Mouse (Mus musculus) neutrophil, adult 5-6 weeks (primary cell): ENCODE data around the gene Prss57. TPM values are rescaled to one million over a fixed set of nuclear protein-coding genes. Genes with fewer than 3 reads are reported as not detected.
A peak's percentile ranks its signal among the peaks of the same experiment; 100 is the strongest.

ENCODE experiments used
- ATAC-seq: fragments of 151-379, 151-347 bp; 2 replicates; pipeline ENCODE4 v1.8.0; 2017; ENCODE audit warnings: mild to moderate bottlenecking, moderate TSS enrichment; ENCODE audit not compliant: insufficient number of reproducible peaks, poor library complexity, low FRiP score, severe bottlenecking; ENCODE audit errors: extremely low read depth
- total RNA-seq: library from RNA; stranded (forward); fragments of 200-1000 nt; gene quantifications from 2 replicates; pipeline ENCODE4 v1.2.3, GENCODE M21; 2017

Prss57 gene
- total RNA-seq, 1 experiment from 2014 or later: 1.2 TPM

GRCm38 (mm10) chr10:79788386-79789158, 2.2 kb downstream of the Prss57 start:
- ATAC-seq: peak; percentile 59

DNA sequence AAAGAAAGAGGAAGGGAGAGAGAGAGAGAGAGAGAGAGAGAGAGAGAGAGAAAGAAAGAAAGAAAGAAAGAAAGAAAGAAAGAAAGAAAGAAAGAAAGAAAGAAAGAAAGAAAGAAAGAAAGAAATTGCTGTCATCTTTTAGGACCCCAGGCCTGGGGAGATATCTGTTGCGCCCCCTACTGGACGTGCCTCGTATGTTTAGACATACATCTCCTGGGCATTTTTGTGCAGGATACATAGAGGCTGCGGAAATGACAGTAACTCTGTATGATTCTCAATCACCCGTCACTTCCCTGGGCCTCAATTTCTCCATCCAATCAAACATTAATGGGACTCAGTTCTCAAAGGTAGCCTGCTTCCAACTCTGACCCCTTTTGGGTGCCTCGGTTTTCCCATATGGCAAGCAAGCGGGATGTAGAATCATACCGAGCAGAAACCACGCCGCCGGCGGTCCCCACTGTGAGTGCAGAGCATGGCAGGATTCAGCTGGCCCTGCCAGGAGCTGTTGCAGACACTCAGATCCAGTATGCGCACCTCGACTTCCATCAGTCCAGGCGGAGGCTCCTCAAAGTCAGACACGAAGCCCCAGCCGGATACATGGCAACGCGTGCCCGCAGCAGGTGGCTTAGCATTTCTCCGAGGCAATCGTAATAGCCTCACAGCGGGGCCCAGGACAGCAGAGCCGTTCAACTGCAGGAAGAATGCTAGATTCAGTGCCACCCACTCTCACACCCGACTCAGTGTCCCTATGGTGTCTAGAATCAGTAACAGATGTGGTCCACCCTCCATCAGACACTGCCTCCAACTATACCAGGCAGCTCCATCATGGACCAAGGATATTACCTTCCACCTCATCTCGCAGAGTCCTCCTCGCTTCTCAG, 6.6 kb downstream of the Prss57 start:
- ATAC-seq: no peak

DNA sequence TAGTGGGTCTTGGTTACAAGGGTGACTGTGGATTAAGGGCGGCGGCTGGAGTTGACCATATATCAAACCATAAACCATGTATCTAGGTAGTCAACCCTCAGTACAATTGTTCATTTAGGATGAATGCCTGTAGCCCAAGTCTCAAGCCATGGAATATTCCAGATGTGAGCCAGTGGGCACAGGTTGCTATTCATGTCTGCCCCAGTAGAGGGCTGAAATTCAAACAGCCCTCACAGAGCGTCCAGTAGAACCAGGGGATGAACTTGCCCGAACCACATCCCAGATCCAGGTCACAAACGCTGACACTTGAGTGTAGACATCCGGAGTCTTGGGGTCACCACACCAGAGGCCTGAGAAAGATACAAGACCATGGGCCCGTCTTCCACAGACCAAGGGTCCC, 7.7 kb downstream of the Prss57 start:
- ATAC-seq: no peak

DNA sequence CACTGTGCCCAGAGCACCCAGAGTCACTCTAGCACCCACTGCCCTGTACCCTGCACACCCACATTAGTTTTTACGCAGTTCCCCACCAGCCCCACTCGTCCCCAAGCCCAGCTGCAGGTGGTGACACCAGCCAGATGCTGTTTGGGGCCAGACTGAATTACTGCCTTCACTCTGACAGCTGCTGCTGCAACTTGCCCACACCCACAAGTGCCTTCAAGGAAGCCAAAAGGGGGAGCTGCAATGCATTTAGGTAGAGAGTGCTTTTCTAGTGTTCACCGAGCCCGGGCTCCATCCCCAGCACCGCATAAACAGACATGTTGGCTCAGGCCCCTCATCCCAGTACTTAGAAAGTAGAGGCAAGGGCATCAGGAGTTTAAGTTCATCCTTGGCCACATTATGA, 8.8 kb downstream of the Prss57 start:
- no peak for ATAC-seq

DNA sequence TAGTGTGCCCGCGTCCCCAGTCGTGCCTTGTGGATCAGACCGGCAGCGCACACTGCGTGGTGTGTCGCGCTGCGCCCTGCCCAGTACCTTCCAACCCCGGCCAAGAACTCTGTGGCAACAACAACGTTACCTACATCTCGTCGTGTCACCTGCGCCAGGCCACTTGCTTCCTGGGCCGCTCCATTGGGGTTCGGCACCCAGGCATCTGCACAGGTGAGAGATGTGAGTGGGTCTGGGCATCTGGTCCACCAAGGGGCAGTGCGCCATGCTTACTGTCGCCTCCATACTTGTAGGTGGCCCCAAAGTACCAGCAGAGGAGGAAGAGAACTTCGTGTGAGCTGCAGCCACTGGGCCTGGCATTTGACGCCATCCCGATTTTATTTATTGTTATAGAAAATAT, 9.6 kb downstream of the Prss57 start:
- ATAC-seq: no peak

- ATAC-seq: no peak
These were observed 10.1 kb downstream of the Prss57 start for GRCm38 (mm10) chr10:79780664-79781015.

GRCm38 (mm10) chr10:79779784-79780663, 10.7 kb downstream of the Prss57 start:
- ATAC-seq: peak; percentile 81

DNA sequence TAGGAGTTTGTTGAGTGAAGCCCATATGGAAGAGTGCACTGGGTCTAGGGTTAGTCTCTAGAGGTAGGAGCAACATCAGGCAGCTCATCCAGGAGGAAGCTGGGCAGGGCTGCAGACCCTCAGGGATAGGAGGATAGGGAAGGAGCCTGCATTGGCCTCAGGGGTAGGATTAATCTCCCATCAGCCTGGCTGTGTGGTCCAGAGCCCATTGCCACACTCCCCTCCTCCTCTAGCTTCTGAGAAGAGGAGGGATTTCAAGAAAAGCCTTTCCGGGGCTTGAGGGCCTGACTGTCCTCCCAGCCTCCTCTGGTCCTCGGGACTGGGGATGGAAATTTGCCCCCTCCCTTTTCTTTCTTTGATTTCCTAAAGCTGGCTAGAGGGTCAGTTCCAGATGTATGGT, 11.6 kb downstream of the Prss57 start:
- ATAC-seq: no peak

DNA sequence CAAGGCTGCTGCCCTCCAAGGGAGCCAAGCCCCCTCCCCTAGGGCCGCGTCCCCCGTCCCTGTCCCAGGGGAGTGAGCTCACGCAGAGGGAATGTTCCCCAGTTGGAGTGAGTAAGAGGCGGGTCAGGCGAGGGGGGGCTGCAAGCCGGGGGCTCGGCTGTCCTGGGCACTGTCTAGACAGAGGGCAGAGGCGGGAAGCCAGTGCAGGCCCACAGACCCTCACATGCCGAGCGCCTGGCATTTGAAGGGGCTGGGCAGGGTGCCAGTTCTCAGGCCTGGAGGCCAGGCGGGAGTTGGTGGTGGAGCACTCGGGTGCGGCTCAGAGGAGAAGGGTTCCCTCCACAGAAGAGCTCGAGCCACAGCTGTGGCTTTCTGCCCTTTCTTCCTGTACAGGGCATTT, 12.8 kb downstream of the Prss57 start:
- ATAC-seq: no peak

DNA sequence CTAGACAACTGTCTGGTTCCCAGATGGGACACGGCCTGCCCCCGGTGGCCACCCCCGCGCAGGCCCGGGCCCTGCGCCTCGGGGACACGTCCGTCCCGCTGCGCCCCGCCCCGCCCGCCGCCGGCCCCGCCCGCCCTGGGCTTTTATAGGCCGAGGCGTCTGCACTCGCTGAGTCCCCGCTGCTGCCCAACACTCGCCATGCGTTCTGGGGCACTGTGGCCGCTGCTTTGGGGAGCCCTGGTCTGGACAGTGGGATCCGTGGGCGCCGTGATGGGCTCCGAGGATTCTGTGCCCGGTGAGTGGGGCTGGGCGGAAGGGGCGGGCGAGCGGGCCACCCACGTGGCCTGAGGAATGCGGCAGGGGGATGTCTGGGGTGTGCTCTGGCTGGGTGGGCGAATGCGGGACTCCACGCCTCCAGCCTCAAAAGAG, 13.6 kb downstream of the Prss57 start, which contains the start of gene Fstl3:
TSS of gene Fstl3 (plus strand) at position 170 of the 429 bp plus-strand sequence.
- ATAC-seq: no peak

DNA sequence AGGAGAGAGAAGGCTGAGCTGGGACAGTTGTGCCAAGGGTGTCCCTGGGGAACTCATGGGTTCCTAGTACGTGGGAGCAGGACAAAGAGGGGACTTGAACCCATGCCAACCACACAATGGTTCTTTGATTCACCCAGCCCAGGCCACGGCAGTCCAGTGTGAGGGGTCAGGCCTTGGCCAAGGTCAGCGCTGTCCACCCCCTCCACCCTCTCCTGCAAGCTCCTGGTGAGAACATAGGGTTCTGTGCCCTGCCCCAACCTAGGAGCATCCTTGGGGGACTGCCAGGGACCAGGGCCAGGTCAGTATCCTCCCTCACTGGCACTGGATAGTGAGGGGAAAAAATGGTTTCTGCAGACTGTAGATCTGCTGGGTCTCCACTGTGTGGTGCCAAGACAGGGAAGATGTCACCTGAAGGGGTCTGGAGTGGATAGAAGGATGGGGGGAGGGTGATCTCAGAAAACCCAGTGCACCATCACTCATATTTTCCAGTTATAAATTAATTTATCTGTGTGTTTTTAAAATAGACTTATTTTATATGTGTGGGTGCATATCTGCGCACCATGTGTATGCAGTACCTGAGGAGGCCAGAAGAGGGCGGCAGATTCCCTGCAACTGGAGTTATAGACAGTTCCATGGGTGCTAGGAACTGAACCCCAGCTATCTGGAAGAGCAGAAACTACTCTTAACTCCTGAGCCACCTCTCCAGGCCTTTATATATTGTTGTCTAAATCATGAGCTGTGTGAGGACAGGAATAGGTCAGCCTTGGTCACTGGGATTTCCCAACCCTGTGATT, 16.1 kb downstream of the Prss57 start:
- ATAC-seq: no peak

GRCm38 (mm10) chr10:79773208-79773607, 17.6 kb downstream of the Prss57 start:
- ATAC-seq: no peak

DNA sequence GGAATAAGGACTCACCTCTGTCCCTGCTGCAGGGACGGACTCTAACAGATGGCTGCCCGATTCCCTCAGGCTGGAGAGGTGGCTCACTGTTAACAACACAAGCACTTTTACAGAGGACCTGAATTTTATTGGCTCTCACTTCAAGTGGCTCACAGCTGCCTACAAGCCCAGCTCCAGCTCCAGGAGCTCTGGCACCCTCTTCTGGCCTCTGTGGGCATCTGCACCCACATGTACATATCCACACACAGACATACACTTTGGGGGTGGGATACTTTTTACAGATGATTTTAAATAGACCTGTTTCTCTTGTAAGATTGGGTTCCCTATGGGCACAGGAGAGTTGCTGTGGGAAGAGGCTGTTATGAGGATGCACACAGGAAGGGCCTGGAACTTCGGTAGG, 18.4 kb downstream of the Prss57 start:
- ATAC-seq: no peak

- no peak for ATAC-seq
These were observed 21.4 kb downstream of the Prss57 start for GRCm38 (mm10) chr10:79769329-79769728.

GRCm38 (mm10) chr10:79768400-79768799, 22.4 kb downstream of the Prss57 start:
- peak; percentile 23; the same call in 1 of the 2 replicates for ATAC-seq

DNA sequence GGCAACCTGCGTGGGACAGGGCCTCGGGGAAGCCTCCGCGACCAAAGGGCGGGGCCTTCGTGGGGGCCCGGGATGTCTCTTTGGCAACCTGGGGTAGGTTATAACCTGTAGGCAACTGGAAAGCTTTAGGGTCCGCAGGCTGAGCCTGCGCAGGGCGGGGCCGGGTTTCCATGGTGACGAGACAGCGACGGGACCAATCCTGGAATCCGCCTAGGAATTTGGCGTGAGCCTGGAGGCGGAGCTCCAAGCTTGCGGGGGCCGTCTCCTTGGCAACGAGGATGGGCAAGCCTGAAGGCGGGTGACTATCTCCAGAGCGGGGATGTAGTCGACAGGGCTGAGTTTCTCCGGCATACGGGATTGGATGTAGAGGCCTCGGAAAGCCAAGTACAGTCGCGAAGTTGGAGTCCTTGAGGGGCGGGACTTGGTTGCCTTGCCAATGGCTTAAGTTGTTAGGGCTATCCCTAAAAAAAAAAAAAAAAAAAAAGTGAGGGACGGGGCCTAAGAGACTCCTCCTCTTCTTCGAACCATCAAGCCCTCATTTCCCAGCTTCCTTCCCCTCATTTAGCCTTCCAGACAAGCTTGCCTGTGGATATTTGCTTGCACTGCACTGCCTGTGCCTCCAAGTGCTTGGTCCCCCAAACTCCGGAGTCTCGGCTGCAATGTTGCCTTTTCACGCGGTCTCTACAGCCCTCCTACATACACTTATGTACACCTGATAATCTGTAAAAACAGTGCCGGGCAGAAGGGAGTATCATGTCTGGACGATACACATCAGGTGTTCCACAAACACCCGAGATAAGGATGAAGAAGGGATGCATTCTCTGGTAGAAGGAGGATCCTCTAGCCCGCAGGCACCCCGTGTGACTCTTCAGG, 23.2 kb downstream of the Prss57 start:
- ATAC-seq: no peak

DNA sequence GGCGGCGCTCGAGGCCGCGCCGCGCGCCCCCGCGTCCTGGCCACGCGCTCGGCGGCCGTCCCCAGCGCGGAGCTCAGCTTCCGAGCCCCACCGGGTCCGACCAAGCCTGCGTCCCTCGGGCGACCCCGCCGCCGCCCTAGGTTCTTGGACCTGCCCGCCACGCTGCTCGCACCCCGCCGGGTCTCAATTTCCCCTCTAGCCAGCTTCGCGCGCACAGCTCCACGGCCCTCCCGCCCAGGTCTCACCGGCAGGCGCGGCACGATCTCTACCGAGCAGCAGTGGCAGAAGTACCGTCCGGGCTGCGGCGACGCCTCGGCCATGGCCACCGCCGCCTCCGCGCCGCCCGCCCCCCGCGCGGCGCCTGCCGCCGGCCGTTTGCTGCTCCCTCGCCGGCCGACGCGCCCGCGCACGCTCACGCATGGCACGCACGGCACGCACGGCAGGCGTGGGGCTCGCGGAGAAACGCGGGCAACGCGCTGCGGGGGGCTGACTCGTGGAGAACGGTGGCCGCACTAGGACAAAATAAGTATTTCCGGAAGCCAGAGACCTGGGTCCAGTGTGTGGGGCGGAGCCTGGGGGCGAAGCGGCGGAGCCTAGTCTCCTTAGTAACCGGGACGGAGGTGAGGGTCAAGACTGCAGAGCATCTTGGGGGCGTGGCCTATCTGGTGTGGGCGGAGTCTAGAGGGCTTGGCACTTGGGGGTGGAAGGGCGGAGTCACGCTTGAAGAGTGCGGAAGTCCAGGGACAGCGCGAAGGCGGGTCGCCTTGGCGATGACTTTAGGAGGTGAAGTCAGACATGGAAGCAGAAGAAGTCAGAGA, 24.0 kb downstream of the Prss57 start, which contains the start of gene Rnf126:
TSS of gene Rnf126 (minus strand) at position 445 of the 818 bp plus-strand sequence.
- ATAC-seq: peak; percentile 94
